Mouse (Mus musculus) megakaryocyte, embryonic 14.5 days (primary cell): ENCODE results near the gene Ntrk3. TPM values are rescaled to one million over a fixed set of nuclear protein-coding genes. Genes with fewer than 3 reads are reported as not detected.

Source experiments
- H3K27me3 ChIP-seq: replicated peaks from 2 replicates; pipeline ENCODE3; 2012; ENCODE audit warnings: inconsistent platforms
- H3K36me3 ChIP-seq: replicated peaks from 2 replicates; pipeline ENCODE3; 2012; ENCODE audit warnings: low read length, inconsistent platforms, mixed read lengths
- H3K4me1 ChIP-seq: 2 replicates; pipeline ENCODE4 v1.6.1; 2012; ENCODE audit warnings: inconsistent platforms
- H3K4me3 ChIP-seq: replicated peaks from 2 replicates; pipeline ENCODE3; 2012; ENCODE audit warnings: moderate library complexity, mild to moderate bottlenecking, inconsistent platforms
- H3K9me3 ChIP-seq: 2 replicates; pipeline ENCODE4 v1.6.1; 2012; ENCODE audit warnings: inconsistent platforms
- FLI1 ChIP-seq: IDR thresholded peaks from 2 replicates; pipeline ENCODE4 v1.6.1; 2012; ENCODE audit warnings: low read length, inconsistent platforms, mixed read lengths
- GATA1 ChIP-seq: IDR thresholded peaks from 3 replicates; pipeline ENCODE4 v1.6.1; 2012; ENCODE audit warnings: mixed read lengths, low read length, inconsistent platforms, borderline replicate concordance
- polyA plus RNA-seq: library from polyadenylated mRNA; stranded (reverse); fragments of >175 nt; gene quantifications from 2 replicates; pipeline ENCODE4 v1.2.3, GENCODE M21; 2012; ENCODE audit warnings: low replicate concordance; ENCODE audit not compliant: insufficient read depth

The Ntrk3 gene
- polyA plus RNA-seq, 1 experiment = not detected

DNA sequence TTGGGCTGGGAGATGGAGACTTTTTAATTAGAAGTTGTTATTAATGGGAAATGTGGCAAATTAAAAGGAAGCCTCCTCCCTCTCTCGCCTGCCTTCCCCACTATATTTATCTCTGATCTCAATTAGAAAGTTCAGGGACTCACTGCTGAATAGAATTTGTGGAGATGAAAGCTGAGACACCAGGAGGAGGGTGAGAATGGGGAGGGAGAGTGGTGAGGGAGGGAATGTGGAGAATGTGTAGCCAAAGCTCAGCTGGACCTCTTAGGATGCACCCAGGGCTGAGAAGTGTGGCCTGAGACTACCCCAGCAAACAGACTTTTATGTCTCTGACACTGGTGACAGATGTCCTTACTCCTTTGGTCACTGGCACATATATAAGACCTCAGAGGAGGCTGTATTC lies 86.3 kb downstream of the Ntrk3 start:
- TF ChIP-seq FLI1 = no peak
- no peak for TF ChIP-seq GATA1
- Histone ChIP-seq H3K36me3 (no peaks in the 10 kb centered on the region), H3K9me3 (no peaks in the 10 kb centered on the region), H3K4me1 (no peaks in the 10 kb centered on the region), H3K27me3 (peaks cover 13% of the 10 kb centered on the region), H3K4me3 (no peak overlapping the region)

DNA sequence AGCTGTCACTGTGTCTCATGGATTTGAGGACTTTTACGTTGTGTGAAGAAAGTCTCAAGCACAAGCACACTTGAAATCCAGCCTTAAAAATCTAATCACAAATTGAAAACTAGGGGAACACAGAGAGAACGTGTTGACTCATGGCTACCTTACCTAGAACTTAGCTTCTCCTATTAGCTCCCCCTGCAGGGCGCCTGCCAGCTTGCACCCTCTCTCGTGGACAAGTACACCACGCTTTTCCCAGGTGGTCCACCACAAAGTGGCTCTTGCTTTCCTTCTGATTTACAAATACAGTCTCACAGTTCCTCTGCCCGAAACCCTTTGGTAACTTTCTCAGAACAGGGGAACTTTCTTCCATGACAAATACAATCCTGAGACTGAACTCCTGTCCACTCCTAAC lies 94.1 kb downstream of the Ntrk3 start:
- TF ChIP-seq GATA1 (no peak), FLI1 (no peak)
- peaks cover 2% of the 10 kb centered on the region for H3K27me3 ChIP-seq
- no peaks in the 10 kb centered on the region for H3K4me1 ChIP-seq
- H3K4me3 ChIP-seq = no peak overlapping the region
- H3K36me3 ChIP-seq = no peaks in the 10 kb centered on the region
- H3K9me3 ChIP-seq = no peaks in the 10 kb centered on the region

DNA sequence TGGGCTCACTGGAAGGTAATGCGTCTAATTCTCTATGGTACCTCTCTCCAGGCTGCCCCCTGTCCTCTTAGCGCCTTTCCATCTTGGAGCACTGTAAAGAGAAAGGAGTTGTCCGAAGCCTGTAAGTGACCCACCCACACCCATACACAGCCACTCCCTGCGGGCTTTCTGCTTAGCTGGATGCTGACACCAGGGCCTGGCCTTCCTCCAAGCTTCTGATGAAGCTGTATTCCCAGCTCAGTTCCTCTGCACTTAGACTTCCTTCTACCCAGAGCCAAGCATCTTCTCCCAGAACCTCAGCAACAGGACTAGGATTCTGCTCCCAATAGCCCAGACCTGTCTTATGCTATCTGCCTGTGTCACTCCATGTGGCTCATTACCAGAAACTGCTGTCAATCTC lies 114.1 kb downstream of the Ntrk3 start:
- Histone ChIP-seq H3K27me3 (peaks cover 8% of the 10 kb centered on the region), H3K4me1 (no peaks in the 10 kb centered on the region), H3K4me3 (no peak overlapping the region), H3K36me3 (no peaks in the 10 kb centered on the region), H3K9me3 (no peaks in the 10 kb centered on the region)
- TF ChIP-seq FLI1 (no peak), GATA1 (no peak)

DNA sequence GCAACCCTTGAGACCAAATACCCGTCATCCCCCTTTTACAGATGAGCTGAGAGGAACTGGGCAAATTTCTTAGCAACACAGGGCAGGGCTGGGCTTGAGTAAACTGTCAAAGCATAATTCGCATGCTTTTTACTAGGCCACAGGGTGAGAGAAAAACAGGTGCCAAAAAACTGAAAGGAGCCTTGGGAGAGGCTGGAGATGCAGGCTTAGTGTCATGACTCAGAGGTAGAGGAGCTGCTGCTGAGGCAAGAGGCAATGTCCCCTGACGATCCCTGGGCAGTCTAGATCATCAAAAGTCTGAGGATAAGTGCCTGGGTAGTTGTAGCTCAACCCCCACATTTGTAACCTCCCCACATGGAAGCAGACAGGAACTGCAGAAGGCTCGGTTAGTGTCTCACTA lies 116.7 kb downstream of the Ntrk3 start:
- TF ChIP-seq GATA1 = no peak
- TF ChIP-seq FLI1 = no peak
- Histone ChIP-seq H3K4me3 (no peak overlapping the region), H3K36me3 (no peaks in the 10 kb centered on the region), H3K27me3 (peaks cover 8% of the 10 kb centered on the region), H3K4me1 (no peaks in the 10 kb centered on the region), H3K9me3 (no peaks in the 10 kb centered on the region)

DNA sequence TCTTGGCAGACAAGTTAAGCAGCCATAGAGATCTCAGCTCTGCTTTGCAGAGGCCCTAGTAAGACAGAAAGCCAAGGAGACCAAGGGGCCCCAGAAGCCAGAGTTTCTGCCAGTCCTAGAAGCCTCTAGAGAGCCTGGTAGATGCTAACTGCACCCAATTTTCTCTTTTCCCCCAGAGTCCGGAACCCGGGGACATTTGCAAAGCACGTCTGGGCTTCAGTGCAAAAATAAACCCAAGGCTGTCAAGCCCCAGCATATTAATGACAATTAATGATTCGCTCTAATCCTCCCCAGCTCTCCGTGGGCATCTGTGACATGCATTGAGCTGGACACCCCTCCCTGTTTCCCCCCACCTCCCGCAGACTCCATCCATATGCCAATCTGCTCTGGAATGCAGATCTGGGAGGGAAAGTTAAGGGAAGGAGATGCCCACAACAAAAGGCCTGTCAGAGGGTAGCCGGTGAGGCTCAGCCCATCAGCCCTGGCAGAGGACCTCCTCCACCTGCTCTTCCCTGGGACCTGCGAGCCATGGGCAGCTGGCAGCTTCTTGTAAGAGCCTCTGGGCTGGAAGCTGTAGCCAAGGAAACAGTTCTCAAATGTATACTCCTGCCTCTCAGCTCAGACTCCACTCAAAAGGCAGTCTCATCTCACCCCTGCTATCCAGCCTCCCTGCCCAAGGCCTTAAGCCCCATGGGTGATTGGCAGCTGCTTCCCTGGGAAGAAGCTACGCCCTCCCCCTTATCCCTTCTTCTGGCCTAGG lies 117.8 kb downstream of the Ntrk3 start:
- TF ChIP-seq FLI1 (no peak), GATA1 (no peak)
- H3K9me3 ChIP-seq = no peaks in the 10 kb centered on the region
- H3K4me3 ChIP-seq = no peak overlapping the region
- H3K4me1 ChIP-seq = no peaks in the 10 kb centered on the region
- peaks cover 8% of the 10 kb centered on the region for H3K27me3 ChIP-seq
- no peaks in the 10 kb centered on the region for H3K36me3 ChIP-seq

DNA sequence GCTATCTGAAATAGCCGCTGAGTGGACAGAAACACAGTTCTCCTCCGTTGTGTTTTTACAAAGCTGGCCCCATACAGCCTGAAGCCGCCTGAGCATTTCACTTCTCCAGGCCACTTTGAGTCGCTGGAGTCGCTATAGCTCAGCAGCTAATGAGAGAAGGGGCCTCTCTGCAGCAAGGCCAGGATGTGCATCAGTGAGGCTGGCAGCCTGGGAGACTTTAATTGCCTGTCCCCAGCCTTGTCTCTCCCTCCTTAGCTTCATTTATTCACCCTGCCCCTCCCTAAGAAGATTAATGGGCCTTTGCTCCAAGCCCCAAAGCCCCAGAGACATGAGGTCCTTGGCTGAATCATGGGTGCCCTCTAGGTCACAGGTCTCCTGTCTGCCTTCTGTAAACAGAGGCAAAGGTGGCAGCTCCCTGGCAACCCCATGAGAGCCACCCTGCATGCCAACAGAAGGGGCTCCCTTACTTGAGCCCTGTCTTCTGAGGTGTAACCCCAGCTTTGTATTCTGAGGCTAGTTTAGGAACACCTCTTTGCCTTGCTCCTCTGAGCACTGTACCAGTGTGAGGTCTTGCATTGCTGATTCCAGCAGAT lies 132.2 kb downstream of the Ntrk3 start:
- Histone ChIP-seq H3K9me3 (no peaks in the 10 kb centered on the region), H3K4me3 (no peak overlapping the region), H3K36me3 (no peaks in the 10 kb centered on the region), H3K4me1 (no peaks in the 10 kb centered on the region), H3K27me3 (peaks cover 17% of the 10 kb centered on the region)
- no peak for TF ChIP-seq FLI1
- no peak for TF ChIP-seq GATA1

DNA sequence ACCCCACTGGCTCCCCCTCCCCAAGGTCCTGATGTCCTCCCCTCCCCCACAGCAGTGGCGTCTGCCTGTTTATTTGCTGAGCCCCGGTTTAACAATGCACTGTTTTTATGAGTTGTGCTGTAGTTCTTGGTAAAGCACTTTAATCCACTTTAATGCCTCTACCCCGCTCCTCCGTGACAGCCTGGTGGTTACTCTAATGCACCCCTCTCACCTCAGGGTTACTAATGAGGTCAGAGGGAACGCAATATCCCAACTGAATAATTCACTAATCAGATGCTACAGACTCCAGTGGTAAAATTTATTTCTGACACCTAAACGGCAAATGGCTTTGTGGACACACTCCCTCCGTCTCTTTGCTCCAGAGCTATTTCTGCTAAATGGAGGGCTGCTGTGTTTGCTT lies 133.9 kb downstream of the Ntrk3 start:
- Histone ChIP-seq H3K27me3 (peaks cover 26% of the 10 kb centered on the region), H3K9me3 (no peaks in the 10 kb centered on the region), H3K4me1 (no peaks in the 10 kb centered on the region), H3K4me3 (no peak overlapping the region), H3K36me3 (no peaks in the 10 kb centered on the region)
- TF ChIP-seq FLI1 (no peak), GATA1 (no peak)

DNA sequence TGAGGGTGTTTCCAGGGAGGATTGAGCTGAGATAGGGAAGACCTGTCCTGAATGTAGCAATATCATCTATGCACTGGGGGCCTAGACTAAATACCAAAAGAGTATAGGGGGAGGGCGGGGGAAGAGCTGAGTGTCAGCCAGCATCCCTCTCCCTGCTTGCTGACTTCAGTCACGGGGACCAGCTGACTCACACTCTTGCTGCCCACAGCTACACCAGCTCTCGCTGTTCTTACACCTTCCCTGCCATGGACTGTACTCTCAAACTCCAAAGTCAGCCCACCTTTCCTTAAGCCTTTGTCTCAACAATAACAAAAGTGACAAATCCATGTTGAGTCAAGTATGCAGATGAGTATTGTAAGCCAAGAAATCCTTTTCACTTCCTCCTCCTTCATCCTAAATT lies 136.0 kb downstream of the Ntrk3 start:
- Histone ChIP-seq H3K27me3 (peaks cover 44% of the 10 kb centered on the region), H3K36me3 (no peaks in the 10 kb centered on the region)
- TF ChIP-seq FLI1 (no peak), GATA1 (no peak)

DNA sequence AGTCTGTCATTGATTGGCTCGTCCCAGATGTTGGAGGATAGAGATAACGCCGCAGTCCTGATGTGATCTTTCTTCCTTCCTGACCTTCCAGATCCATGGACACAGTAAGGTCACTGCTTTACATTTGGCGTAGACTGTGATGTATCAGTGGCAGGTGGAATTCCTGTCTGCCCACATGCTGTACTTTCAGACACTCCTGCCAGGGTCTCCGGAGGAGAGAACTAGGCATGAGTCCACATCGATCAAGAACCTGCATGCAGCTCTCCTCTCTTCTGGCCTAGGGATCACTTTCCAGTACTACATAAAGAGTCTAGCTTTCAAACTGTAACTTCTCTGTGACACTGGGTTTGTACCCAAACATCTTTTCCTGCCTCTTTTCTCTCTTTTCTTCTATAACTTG lies 136.9 kb downstream of the Ntrk3 start:
- peaks cover 51% of the 10 kb centered on the region for H3K27me3 ChIP-seq
- peaks cover 5% of the 10 kb centered on the region for H3K4me1 ChIP-seq
- H3K9me3 ChIP-seq = no peaks in the 10 kb centered on the region
- TF ChIP-seq GATA1 = no peak
- TF ChIP-seq FLI1 = no peak
- H3K36me3 ChIP-seq = no peaks in the 10 kb centered on the region
- no peak overlapping the region for H3K4me3 ChIP-seq

More for the DNA sequence above, 136.0 kb downstream of the Ntrk3 start:
- Histone ChIP-seq H3K4me1 (peaks cover 5% of the 10 kb centered on the region), H3K9me3 (no peaks in the 10 kb centered on the region), H3K4me3 (no peak overlapping the region)

DNA sequence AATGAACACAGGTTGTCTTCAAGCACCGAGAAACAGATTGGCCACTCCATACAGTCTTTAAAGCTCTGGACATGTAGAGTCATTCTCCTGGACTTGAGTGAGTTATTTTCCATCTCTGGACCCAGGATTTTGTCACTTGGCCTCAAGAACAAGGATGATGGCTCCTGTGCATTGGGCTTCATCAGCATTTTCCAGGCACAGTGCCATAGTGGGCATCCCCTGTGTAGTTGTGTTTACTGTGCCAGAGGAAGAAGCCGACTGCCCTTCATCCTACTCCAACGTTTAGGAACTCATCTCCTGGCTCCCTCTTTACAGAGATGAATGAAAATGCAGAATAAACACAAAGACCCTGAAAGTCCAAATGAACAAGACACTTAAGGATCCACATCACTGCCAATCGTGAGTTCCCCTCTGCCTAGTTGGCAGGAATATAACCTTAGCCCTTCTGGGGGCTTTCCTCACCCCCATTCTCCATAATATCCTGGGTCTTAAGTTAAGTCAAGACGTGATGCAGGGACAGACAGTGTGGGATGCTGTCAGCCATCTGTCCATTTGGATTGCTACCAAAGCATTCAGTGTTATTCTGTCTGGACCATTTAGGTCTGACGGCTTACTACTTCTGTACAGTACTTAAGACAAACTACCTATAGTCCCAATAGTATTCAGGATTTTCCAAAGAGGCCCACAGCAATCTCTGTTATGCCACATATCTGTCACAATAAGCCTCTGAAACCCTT lies 137.7 kb downstream of the Ntrk3 start:
- TF ChIP-seq FLI1 (no peak), GATA1 (no peak)
- H3K4me3 ChIP-seq = no peak overlapping the region
- H3K4me1 ChIP-seq = peaks cover 5% of the 10 kb centered on the region
- H3K9me3 ChIP-seq = no peaks in the 10 kb centered on the region
- H3K27me3 ChIP-seq = peaks cover 46% of the 10 kb centered on the region
- no peaks in the 10 kb centered on the region for H3K36me3 ChIP-seq
